Mouse (Mus musculus) spleen, postnatal 36 days (tissue): Measurements from ENCODE around the gene Gm6583.

Source experiments
- DNase-seq, 2 experiments: peaks; one replicate each; pipeline ENCODE4 v3.0.0; 2022; ENCODE audit warnings: low spot score in 2 of 2, mixed read lengths in 1 of 2

The Gm6583 gene

GRCm38 (mm10) chr5:112368666-112369065, 12.8 kb upstream of the Gm6583 start:
- no peak for DNase-seq

GRCm38 (mm10) chr5:112367929-112368328, 12.1 kb upstream of the Gm6583 start:
- no peak for DNase-seq

DNA sequence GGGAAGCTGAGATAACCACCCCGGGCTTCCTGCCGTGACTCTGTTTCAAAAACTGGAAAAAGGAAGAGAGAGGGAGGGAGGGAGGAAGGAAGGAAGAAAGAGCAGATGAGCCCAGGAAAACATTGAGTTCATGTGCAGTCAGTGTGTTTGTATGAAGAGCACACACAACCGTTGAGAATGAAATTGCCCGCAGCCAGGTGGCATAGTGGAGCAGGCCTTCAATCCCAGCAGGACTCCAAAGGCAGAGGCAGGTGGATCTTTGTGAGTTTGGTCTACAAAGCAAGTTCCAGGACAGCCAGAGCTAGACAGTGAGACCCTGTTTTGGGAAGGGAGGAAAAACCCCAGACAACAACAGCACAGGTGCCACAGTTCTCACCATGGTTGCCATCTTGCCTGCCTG, 11.5 kb upstream of the Gm6583 start:
- no peak for DNase-seq

GRCm38 (mm10) chr5:112366879-112367278, 11.0 kb upstream of the Gm6583 start:
- DNase-seq, result no peak

- no peak for DNase-seq
Observed at GRCm38 (mm10) chr5:112364184-112364797, 8.5 kb upstream of the Gm6583 start.

GRCm38 (mm10) chr5:112360077-112360476, 4.2 kb upstream of the Gm6583 start:
- no peak for DNase-seq

GRCm38 (mm10) chr5:112359520-112359919, 3.7 kb upstream of the Gm6583 start:
- DNase-seq, result no peak

DNA sequence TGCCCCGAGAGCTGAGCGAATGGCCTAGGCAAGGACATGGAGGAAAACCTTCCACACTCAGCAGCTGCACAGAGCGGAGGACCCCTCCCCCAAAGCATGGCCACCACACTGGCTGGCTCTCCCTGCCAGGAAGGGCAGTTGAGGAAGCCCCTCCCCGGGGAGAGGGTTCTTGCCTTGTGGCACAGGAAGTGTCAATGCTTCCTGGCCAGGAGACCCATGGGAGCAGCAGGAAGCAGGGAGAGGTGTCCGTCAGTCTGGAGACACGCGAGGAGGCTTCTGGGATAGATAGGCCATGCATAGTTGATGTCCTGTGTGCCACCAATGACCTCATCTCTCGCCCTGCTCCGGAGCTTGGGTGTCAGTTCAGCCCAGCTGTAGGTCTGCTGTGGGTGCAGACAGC, 489 bp upstream of the Gm6583 start:
- DNase-seq, result no peak

- DNase-seq, result no peak
Observed at GRCm38 (mm10) chr5:112355493-112355892, 340 bp downstream of the Gm6583 start.

GRCm38 (mm10) chr5:112349169-112349568, 6.7 kb downstream of the Gm6583 start:
- no peak for DNase-seq

- DNase-seq, result no peak
Observed at GRCm38 (mm10) chr5:112346211-112346965, 9.4 kb downstream of the Gm6583 start.

DNA sequence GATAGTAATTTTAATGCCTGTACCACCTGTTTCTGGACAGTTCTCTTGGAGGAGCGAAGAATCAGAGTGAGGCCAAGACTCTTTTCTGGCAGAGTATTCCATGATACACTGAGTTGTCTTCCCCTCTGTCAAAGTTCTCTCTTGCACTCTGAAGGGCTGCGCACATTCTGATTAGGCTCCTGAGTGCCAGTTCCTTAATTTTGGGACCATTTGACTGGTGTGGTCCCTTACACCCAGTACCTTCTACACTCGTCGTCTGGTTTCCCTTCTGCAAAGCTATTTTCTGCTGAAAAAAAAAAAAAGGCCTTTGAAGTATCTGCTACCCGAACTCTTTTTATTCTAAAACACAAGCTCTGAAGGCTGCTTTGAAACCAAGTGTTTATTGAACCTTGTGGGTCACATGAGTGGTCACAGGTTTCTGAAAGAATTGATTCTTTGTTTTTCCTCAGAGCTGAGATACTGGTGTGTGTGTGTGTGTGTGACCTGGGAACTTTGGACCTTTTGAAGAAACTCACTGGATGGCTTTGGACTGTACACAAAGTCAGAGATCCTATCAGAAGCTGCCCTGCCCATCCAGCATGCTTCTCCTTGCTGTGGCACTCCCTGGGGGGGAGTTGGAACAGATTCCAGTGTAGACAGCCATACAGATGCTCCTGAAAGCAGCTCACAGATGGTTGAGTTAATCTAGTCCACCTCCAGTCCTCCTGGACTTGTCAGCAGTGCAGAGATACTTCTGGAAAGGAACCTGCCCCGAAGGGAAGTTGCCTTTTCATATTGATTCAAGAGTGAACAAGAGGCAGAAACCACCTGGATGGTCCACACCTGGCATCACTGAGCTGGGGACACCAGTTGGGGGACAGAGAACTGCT, 11.5 kb downstream of the Gm6583 start:
- DNase-seq, result no peak

DNA sequence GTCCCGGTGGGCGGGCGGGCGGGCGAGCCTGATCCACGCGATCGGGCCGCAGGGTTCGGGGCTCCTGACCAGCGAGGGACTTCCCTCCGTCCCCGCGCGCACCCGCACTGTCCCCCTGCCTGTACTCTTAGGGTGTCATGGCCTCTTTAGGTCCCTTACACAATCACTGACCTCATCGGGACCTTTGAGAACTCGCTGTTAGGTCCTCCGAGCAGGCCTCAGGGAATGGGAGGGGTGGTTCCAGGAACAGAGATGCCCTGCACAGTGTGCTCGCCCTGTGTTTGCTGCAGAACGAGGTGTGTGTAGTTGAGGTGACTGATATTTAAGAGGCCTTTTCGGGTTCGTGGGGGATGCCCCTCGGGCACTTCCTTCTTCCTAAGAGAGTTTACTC, 12.6 kb downstream of the Gm6583 start:
- no peak for DNase-seq

- DNase-seq, result peak; percentile 74 to 76
Observed at GRCm38 (mm10) chr5:112342463-112343204, 13.2 kb downstream of the Gm6583 start, which contains the start of the genes Srrd and Hps4. Gene Srrd, minus strand, starts transcription at chr5:112343040. Gene Hps4, plus strand, starts transcription at chr5:112343083.

DNA sequence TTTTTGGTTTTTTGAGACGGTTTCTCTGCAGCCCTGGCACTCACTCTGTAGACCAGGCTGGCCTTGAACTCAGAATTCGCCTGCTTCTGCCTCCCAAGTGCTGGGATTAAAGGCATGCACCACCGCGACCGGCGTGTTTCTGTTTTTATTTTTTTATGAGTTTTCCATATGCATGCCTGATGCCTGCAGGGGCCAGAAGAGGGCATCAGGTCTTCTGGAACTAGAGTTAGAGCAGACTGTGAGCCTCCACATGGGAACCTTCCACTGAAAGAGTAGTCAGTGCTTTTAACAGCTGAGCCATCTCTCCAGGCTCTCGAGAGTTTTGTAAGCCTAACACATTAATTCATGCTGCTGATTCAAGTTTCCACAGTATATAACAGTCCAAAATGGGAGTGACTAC, 16.6 kb downstream of the Gm6583 start:
- no peak for DNase-seq

DNA sequence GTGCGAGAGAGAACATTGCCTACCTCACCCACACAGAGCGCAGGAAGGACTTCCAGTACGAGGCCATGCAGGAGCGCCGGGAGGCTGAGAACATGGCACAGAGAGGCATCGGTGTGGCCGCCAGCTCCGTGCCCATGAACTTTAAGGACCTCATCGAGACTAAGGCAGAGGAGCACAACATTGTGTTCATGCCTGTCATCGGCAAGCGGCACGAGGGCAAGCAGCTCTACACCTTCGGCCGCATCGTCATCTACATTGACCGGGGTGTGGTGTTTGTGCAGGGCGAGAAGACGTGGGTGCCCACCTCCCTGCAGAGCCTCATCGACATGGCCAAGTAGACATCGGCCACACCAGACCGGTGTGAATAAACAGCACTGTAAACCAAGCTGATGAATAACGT, 18.8 kb downstream of the Gm6583 start:
- no peak for DNase-seq

GRCm38 (mm10) chr5:112335473-112335872, 20.4 kb downstream of the Gm6583 start:
- peak; percentile 34 to 40 for DNase-seq

DNA sequence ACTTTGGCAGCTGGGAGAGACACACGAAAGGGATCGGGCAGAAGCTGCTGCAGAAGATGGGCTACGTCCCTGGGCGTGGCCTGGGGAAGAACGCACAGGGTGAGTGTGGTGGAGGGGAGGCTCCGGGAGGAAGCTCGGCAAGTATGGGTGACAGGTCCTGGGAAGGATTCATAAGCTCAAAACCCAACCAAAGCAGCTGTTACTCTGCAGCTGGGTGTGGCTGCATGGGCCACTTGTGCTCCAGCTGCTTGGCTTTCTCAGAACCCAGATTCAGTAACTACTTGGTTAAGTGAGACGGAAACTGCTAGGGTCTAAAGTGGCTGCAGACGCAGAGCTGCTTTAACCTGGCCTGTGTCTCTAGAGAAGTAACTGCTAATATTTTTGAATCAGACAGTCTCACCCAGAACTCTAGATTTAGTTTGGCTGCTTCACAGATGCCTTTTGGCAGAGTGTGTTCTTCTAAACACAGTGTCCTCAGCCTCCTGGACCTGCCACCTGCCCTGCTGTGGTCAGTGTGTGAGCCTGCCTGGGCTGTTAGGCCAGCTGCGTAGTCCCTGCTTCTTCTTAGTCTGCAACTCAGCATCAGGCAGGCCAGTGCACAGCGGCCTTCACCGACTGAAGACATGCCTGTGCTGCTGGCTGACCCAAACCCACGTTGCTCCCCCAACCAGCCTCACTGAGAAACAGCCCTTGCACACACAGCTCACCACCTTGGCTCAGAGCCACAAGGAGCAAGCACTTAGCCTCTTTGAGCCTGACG, 25.8 kb downstream of the Gm6583 start:
- DNase-seq, result no peak

DNA sequence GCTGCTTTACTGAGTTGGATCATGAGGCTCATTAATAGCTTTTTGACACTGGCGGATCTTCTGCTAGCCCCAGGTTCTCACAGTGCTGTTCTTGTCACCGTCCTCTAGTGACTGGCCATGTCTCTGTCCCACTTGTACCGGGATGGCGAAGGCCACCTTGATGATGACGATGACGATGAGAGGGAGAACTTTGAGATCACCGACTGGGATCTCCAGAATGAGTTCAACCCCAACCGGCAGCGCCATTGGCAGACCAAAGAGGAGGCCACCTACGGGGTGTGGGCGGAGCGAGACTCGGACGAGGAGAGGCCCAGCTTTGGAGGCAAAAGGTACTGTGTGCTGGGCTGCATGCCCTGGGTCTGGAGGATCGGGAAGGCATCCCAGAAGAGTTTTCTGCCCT, 28.0 kb downstream of the Gm6583 start:
- no peak for DNase-seq

DNA sequence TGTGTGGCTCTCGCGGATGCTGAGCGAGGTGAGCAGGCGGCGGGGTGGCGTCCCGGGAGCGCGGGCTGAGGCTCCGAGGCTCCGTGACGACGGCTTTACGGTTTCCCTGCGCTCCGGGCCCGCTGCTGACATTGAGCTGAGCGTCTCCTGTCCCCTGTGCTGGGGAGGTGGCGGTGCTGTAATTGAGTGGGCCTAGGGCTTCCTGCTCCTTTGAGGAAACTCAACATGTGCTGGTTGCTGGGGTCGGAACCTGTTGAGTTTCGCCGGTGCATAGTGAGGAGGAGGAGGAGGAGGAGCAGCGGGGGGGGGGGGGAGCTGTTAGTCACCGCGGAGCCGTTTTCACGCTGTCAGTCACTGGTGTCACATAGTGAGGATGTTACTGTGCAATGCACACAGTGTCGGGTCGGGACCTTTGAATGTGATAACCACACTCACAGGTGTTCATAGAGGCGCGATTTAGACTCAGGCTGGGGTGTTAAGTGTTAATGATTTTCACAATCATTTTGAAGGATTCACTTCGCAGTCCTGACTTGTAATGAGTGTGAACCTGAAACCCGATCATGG, 29.3 kb downstream of the Gm6583 start:
- DNase-seq, result no peak
